Mouse (Mus musculus) midbrain, embryonic 13.5 days (tissue): ENCODE results near the gene AW822073. TPM values are rescaled to one million over a fixed set of nuclear protein-coding genes. Genes with fewer than 3 reads are reported as not detected.
A peak's percentile ranks its signal among the peaks of the same experiment; 100 is the strongest.
"Not testable (repeated sequence)": the region's sequence is repeated elsewhere in the genome, so short reads cannot be mapped to it uniquely, and the experiment has no call there.

ENCODE experiments used
- ATAC-seq: fragments of 200-750 bp; cut with Nextera tagmentation; 2 replicates; pipeline ENCODE4 v1.8.0; 2017; ENCODE audit warnings: mild to moderate bottlenecking, moderate TSS enrichment, moderate library complexity
- H3K27ac ChIP-seq: fragments of 300-500 bp; sonication (generic); 2 replicates; pipeline ENCODE4 v1.5.1; 2015; ENCODE audit warnings: inconsistent platforms, mild to moderate bottlenecking, moderate library complexity
- H3K27me3 ChIP-seq: fragments of 300-500 bp; sonication (generic); 2 replicates; pipeline ENCODE4 v1.6.1; 2015; ENCODE audit warnings: mild to moderate bottlenecking, inconsistent platforms
- H3K36me3 ChIP-seq: fragments of 300-500 bp; sonication (generic); 2 replicates; pipeline ENCODE4 v1.6.1; 2015; ENCODE audit warnings: mild to moderate bottlenecking, inconsistent platforms
- H3K4me1 ChIP-seq: fragments of 300-500 bp; sonication (generic); replicated peaks from 2 replicates; pipeline ENCODE4 v1.6.1; 2015; ENCODE audit warnings: inconsistent platforms
- H3K4me2 ChIP-seq: fragments of 300-500 bp; sonication (generic); replicated peaks from 2 replicates; pipeline ENCODE4 v1.6.1; 2015; ENCODE audit warnings: moderate library complexity, mild to moderate bottlenecking, inconsistent platforms
- H3K4me3 ChIP-seq: fragments of 300-500 bp; sonication (generic); replicated peaks from 2 replicates; pipeline ENCODE4 v1.5.1; 2015; ENCODE audit warnings: mild to moderate bottlenecking, inconsistent platforms
- H3K9ac ChIP-seq: fragments of 300-500 bp; sonication (generic); replicated peaks from 2 replicates; pipeline ENCODE4 v1.6.1; 2015; ENCODE audit warnings: mild to moderate bottlenecking, inconsistent platforms
- H3K9me3 ChIP-seq: fragments of 300-500 bp; sonication (generic); 2 replicates; pipeline ENCODE4 v1.6.1; 2016; ENCODE audit warnings: mild to moderate bottlenecking, inconsistent platforms
- WGBS: fragments of 180-500 bp; shearing (Covaris S2); methylation state at CpG from one replicate; pipeline ENCODE4 v1.1.7; 2015; 5-methylcytosine and 5-hydroxymethylcytosine counted together
- polyA plus RNA-seq: library from polyadenylated mRNA; unstranded; fragments of >200 nt; fragmentation: Nextera tagmentation; extraction: Ambion mirVana; gene quantifications from 2 replicates; pipeline ENCODE4 v1.2.1, GENCODE M21; 2015

The AW822073 gene
- not detected in 2 replicates for polyA plus RNA-seq

DNA sequence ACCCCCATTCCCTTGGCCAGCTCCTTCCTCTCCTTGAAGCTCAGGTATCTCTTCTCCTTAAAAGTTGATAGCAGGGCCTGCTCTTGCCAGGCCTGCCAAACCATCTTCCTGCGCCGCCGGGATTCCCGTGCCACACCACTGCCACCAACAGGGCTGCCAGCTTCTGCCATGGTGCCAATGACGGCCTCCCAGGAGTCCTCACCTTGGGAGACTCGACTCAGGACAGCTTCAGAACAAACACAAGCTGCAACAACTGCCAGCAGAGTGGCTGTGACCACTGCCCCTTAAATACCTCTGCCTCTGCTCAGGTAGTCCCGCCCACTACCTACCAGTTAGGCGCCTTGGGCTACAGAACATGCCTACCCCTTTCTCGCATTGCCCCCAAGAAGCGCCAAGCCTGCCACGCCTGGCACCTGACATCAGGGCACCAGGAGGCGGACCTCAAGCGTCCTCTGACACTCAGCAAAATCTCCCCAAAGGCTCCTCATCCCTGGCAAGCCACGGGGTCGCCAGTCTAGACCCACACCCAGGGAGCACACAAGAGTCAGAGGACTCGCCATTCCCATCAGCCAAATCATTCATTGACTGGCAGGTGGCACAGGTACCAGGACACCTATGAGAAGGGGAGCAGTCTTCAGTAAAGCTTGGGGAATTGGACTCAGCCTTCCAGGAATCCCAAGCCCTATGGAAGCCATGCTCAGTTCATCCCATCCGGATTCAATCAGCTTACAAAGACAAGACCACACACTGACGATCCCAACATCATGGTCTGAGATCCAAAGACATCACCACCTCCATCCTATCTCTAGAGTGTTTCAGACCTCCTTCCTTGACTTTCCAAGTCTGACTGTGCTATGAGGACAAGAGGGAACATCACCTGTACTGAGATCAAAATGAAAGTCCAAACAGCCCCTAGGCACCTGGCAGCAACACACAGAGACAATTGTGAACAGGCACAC lies at the start of gene AW822073:
Gene AW822073, minus strand, starts transcription at position 104 of the 959 bp plus-strand sequence.
- H3K27me3 ChIP-seq, H3K36me3 ChIP-seq, H3K9me3 ChIP-seq, H3K9ac ChIP-seq, H3K4me2 ChIP-seq, H3K27ac ChIP-seq, H3K4me3 ChIP-seq, ATAC-seq, H3K4me1 ChIP-seq: not testable (repeated sequence)
- WGBS: 86% methylated on average over 18 of the region's 18 CpGs

DNA sequence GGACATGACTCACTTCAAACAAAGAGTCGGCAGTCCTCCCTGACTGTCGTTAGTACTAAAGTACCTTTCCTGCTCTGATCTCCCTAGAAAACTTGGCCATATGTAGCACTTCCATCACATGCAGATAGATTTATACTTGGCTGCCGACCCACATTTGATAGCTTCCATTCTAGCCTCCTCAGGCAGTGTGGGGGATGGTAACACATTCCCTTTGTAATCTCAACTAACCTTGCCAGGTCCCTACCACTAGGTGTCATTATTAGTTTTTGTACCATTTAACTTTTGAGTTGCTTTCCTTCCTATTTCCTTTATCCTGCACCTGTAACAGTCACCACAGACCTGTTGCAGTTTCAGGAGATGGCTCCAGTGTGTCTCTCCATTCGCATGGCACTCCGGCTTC lies 33.7 kb upstream of the AW822073 start:
- H3K9ac ChIP-seq: no peak overlapping the region
- no peak overlapping the region for H3K4me3 ChIP-seq
- H3K4me1 ChIP-seq: peaks cover 19% of the 10 kb centered on the region
- H3K4me2 ChIP-seq: no peak overlapping the region
- H3K27me3 ChIP-seq: no peaks in the 10 kb centered on the region
- no peaks in the 10 kb centered on the region for H3K9me3 ChIP-seq
- H3K27ac ChIP-seq: no peak overlapping the region
- WGBS: 89% methylated on average over 5 of the region's 5 CpGs
- H3K36me3 ChIP-seq: peaks cover 41% of the 10 kb centered on the region
- ATAC-seq: no peak

GRCm38 (mm10) chr10:58255954-58256353 lies 31.2 kb upstream of the AW822073 start:
- no peak for ATAC-seq
- H3K4me3 ChIP-seq: peak overlapping the region; percentile 70
- H3K4me2 ChIP-seq: peak overlapping the region; percentile 57
- 9% methylated on average over 4 of the region's 4 CpGs for WGBS
- peaks cover 24% of the 10 kb centered on the region for H3K36me3 ChIP-seq
- no peak overlapping the region for H3K27ac ChIP-seq
- H3K9me3 ChIP-seq: no peaks in the 10 kb centered on the region
- H3K27me3 ChIP-seq: no peaks in the 10 kb centered on the region
- H3K9ac ChIP-seq: peak overlapping the region; percentile 80
- H3K4me1 ChIP-seq: peaks cover 19% of the 10 kb centered on the region

GRCm38 (mm10) chr10:58255213-58255892 lies 30.6 kb upstream of the AW822073 start, which contains the start of gene Gcc2:
Gcc2 (plus strand) TSS chr10:58255497.
- H3K27ac ChIP-seq: peak within 1 kb of the TSS; percentile 73
- peak within 1 kb of the TSS; percentile 57 for H3K4me2 ChIP-seq
- H3K4me3 ChIP-seq: peak within 1 kb of the TSS; percentile 70
- WGBS: under 1% methylated on average over 49 of the region's 58 CpGs
- H3K9me3 ChIP-seq: no peaks in the 10 kb centered on the region
- H3K9ac ChIP-seq: peak within 1 kb of the TSS; percentile 80
- peaks cover 19% of the 10 kb centered on the region for H3K4me1 ChIP-seq
- H3K36me3 ChIP-seq: peaks cover 21% of the 10 kb centered on the region
- peak; percentile 100 for ATAC-seq
- H3K27me3 ChIP-seq: no peaks in the 10 kb centered on the region

DNA sequence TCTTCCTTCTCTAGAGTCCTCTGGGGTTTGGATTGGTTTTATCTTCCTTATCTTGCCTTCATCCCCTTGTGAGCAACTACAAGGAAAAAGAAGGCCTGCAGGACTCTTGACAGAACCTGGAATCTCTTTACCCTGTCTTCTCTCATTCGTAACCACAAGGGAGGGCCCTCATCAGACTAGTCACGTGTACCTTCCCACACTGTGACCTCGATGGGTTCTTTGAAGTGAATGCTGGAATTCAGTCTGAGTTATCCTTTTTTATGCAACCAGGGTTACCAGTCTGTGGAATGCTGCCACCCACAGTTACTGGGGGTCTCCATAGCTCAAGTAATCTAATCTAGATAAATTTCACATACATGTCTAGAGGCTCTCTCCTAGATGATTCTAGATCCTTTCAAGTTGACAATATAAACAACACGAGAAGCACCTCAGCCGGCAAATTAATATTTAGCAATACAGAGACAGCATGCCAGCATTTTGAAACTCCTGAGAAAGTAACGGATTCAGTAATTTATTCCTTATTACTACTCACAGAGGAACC lies 30.0 kb upstream of the AW822073 start:
- H3K4me3 ChIP-seq: peak overlapping the region; percentile 70
- H3K4me2 ChIP-seq: peak overlapping the region; percentile 57
- H3K4me1 ChIP-seq: peaks cover 19% of the 10 kb centered on the region
- ATAC-seq: peak; percentile 44
- H3K9ac ChIP-seq: peak overlapping the region; percentile 80
- WGBS: 23% methylated on average over 6 of the region's 6 CpGs
- no peaks in the 10 kb centered on the region for H3K27me3 ChIP-seq
- peaks cover 14% of the 10 kb centered on the region for H3K36me3 ChIP-seq
- H3K9me3 ChIP-seq: no peaks in the 10 kb centered on the region
- H3K27ac ChIP-seq: no peak overlapping the region

- Histone ChIP-seq H3K4me3 (no peak overlapping the region), H3K36me3 (no peaks in the 10 kb centered on the region), H3K4me1 (peaks cover 3% of the 10 kb centered on the region), H3K9ac (no peak overlapping the region), H3K4me2 (no peak overlapping the region), H3K27ac (no peak overlapping the region), H3K9me3 (no peaks in the 10 kb centered on the region), H3K27me3 (no peaks in the 10 kb centered on the region)
- ATAC-seq: no peak
- 11% methylated on average over 1 of the region's 1 CpGs for WGBS
Measured at GRCm38 (mm10) chr10:58249535-58249934, 24.8 kb upstream of the AW822073 start.

DNA sequence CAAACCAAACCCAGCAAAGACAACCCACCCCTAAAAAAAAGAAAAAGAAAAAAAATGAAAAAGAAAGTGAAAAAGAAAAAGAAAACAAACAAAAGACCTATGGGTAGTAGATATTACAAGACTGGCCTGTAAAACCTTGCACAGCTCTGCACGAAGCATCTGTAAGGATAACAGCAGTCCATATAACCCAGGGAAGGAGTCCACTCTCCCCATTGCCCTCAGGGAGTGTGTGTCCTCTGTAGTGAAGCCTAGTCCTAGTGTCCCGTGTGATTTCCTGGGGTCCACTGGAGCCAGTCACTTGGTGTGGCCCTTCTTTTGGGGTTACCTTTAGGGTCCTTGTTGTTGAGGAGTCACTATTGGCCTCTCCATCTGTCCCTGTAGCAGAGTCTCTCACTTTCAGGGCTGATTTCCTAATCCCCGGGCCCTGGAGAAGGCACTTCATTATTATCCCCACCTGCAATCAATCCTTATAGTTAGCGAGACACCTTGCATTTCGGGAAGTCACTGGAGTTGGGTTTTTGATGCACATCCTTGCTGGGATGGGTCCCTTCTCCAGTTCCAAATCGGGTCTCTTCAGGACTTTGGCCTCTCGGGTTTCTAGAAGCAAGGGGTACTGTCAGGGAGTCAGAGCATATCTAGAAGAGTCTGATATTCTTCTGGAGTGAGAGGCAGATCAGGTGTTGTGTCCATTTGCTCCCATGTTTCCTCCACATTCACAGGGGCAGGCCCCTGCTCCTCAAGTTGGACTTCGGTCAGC lies 14.4 kb upstream of the AW822073 start:
- WGBS: 87% methylated on average over 8 of the region's 8 CpGs
- peak; percentile 87 for ATAC-seq
- H3K27me3 ChIP-seq: not testable (repeated sequence)

DNA sequence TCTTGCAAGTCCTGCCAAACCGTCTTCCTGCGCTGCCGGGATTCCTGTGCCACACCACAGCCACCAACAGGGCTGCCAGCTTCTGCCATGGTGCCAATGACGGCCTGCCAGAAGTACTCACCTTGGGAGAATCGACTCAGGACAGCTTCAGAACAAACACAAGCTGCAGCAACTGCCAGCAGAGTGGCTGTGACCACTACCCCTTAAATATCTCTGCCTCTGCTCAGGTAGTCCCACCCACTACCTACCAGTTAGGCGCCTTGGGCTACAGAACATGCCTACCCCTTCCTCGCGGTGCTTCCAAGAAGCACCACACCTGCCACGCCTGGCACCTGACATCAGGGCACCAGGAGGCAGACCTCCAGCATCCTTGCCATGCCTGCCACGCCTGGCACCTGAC lies 11.9 kb upstream of the AW822073 start, which contains the start of gene Gm4981:
Gene Gm4981, minus strand, starts transcription at position 89 of the 400 bp plus-strand sequence.
- Histone ChIP-seq H3K4me2 (no peak within 1 kb of the TSS), H3K9ac (no peak within 1 kb of the TSS), H3K27me3 (no peaks in the 10 kb centered on the region), H3K4me1 (no peaks in the 10 kb centered on the region), H3K36me3 (no peaks in the 10 kb centered on the region), H3K9me3 (peaks cover 24% of the 10 kb centered on the region), H3K27ac (no peak within 1 kb of the TSS), H3K4me3 (no peak within 1 kb of the TSS)
- no peak for ATAC-seq
- 89% methylated on average over 10 of the region's 10 CpGs for WGBS

More for the DNA sequence above, 14.4 kb upstream of the AW822073 start:
- H3K27ac ChIP-seq, H3K4me2 ChIP-seq, H3K36me3 ChIP-seq, H3K4me1 ChIP-seq, H3K9ac ChIP-seq, H3K4me3 ChIP-seq: not testable (repeated sequence)
- H3K9me3 ChIP-seq: peaks cover 13% of the 10 kb centered on the region; the same call in 1 of the 2 replicates

GRCm38 (mm10) chr10:58234985-58235384 lies 10.3 kb upstream of the AW822073 start:
- not testable (repeated sequence) for H3K4me1 ChIP-seq, ATAC-seq, H3K27me3 ChIP-seq, H3K27ac ChIP-seq, H3K9ac ChIP-seq, H3K36me3 ChIP-seq, H3K4me2 ChIP-seq, H3K4me3 ChIP-seq
- 79% methylated on average over 4 of the region's 4 CpGs for WGBS
- H3K9me3 ChIP-seq: peaks cover 28% of the 10 kb centered on the region

DNA sequence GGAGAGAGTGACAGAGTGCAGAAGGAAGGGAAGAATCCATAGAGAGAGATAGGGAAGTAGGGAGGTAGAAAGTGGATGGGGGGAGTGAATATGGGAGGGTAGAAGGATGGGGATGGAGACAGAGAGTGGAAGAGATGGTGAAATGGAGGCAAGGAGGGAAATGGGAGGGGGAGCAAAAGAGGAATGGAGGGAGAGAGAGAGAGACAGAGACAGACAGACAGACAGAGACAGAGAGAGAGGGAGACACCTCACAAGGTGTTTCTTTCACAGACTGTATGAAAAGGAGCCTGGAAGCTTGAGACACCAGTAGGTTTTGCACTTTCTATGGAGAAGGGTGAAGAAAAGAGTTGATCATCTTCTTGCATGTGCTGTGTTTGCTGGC lies 9.0 kb upstream of the AW822073 start:
- ATAC-seq, H3K4me2 ChIP-seq, H3K4me3 ChIP-seq, H3K36me3 ChIP-seq, H3K27me3 ChIP-seq, H3K4me1 ChIP-seq, H3K27ac ChIP-seq, H3K9ac ChIP-seq: not testable (repeated sequence)
- peaks cover 25% of the 10 kb centered on the region for H3K9me3 ChIP-seq

GRCm38 (mm10) chr10:58233054-58233739 lies 8.5 kb upstream of the AW822073 start:
- H3K4me2 ChIP-seq, H3K9ac ChIP-seq, H3K36me3 ChIP-seq, H3K27ac ChIP-seq, H3K4me1 ChIP-seq, H3K4me3 ChIP-seq, H3K27me3 ChIP-seq: not testable (repeated sequence)
- WGBS: 81% methylated on average over 10 of the region's 10 CpGs
- peak; percentile 53 for ATAC-seq
- peaks cover 22% of the 10 kb centered on the region for H3K9me3 ChIP-seq
